Mouse (Mus musculus) cortical plate, adult 2 months (tissue): ENCODE measurements around the gene Bcar1.

Experiments
- CTCF ChIP-seq: fragments of 200-500 bp; IDR thresholded peaks from 2 replicates; pipeline ENCODE4 v1.5.1; 2011; ENCODE audit warnings: mild to moderate bottlenecking, control low read depth, low read length; ENCODE audit not compliant: insufficient read depth; ENCODE audit errors: extremely low read depth
- POLR2A ChIP-seq: fragments of 200-500 bp; IDR thresholded peaks from 2 replicates; pipeline ENCODE4 v1.6.1; 2011; ENCODE audit warnings: mild to moderate bottlenecking, low read length, control low read depth; ENCODE audit not compliant: insufficient read depth; ENCODE audit errors: extremely low read depth

- no peak for TF ChIP-seq CTCF
- TF ChIP-seq POLR2A, result no peak
These were observed 62.5 kb downstream of the Bcar1 start for GRCm38 (mm10) chr8:111681153-111681552.
